Mouse (Mus musculus): Measurements from ENCODE around the gene Cd3eap. TPM values are rescaled to one million over a fixed set of nuclear protein-coding genes. Genes with fewer than 3 reads are reported as not detected.

Gene Cd3eap
- polyA plus RNA-seq, 1 experiment from 2014 or later: 23.9 TPM

DNA sequence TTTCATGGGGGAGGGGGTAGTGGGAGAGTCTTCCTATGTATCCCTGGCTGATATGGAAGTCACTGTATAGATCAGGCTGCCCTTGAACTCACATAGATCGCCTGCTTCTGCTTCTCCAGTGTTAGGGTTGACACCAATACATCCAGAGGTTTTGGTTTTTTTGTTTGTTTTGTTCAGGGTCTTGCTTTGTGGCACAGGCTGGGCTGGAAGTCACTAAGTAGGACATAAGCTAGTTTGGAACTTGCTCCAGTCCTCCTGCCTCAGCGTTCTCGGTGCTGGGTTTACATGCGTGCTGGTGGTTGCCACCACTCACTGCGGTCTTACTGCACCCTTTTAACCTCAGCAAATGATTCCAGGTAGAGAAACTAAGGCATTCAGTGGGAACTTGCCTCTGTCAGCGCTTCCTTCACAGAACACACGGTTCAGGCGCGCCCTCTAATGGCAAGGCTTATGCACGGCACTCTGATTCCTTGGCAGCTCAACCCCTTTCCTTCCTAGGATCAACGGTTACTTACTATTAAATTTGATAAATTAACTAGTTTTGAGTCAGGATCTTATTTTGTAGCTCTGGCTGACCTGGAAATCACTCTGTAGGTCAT lies 16.0 kb downstream of the Cd3eap start:
- H3K36me3 ChIP-seq (ENCODE audit: control insufficient read depth, insufficient read depth, low read length): peaks cover 7% of the 10 kb centered on the region
- no peak for ATAC-seq (replicated peaks; ENCODE audit: low FRiP score, low TSS enrichment, low read depth)
- H3K4me1 ChIP-seq (replicated peaks; ENCODE audit: control insufficient read depth, insufficient read depth, low read length): peaks cover 24% of the 10 kb centered on the region
- H3K4me2 ChIP-seq (ENCODE audit: low read length): no peak overlapping the region; the same call in 1 of the 2 replicates
- no peak overlapping the region for H3K9ac ChIP-seq (ENCODE audit: low read length)
- no peak overlapping the region for H3K4me3 ChIP-seq (ENCODE audit: low read depth, low read length)
- 0% methylated on average over 11 of the region's 11 CpGs for WGBS
- H3K27me3 ChIP-seq (replicated peaks; ENCODE audit: control insufficient read depth, insufficient read depth, low read length): 0 out of 2 replicates have a peak, but pooled peaks cover 11% of the 10 kb centered on the region
- no peaks in the 10 kb centered on the region for H3K9me3 ChIP-seq (ENCODE audit: control insufficient read depth, low read length)
- peak; percentile 91 for DNase-seq (ENCODE audit: low spot score)
- no peak overlapping the region for H3K27ac ChIP-seq (ENCODE audit: low read depth)

DNA sequence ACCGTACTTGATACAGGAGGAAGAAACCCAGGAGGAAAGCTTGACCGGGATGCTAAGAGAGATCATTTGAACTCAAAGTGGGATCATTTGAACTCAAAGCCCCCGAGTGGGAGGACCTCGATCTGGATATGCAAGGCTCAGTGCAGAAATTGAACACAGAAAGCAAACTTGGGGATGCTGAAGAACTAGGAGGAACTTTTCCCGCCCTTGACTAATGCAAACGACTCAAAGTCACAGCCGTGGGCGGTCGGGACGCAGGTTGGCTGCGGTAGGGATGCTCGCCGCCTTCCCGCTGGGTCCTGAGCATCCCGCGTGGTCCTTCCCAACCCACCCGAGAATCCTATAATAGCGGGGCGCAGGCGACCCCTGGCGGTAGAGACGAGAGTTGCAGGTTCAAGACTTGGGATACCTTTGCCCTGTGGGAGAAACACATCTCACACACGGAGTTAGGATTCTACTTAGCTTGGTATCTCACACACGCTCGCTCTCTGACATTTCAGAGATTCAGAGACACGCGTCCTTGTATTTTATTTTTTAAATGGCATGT lies 16.7 kb downstream of the Cd3eap start:
- DNase-seq (ENCODE audit: low spot score) (peak; percentile 98), ATAC-seq (replicated peaks; ENCODE audit: low FRiP score, low TSS enrichment, low read depth) (0 out of 2 replicates have a peak, but pooled peaks have one; percentile 4)
- Histone ChIP-seq H3K4me2 (ENCODE audit: low read length) (peak overlapping the region; percentile 72), H3K36me3 (ENCODE audit: control insufficient read depth, insufficient read depth, low read length) (0 out of 2 replicates have a peak, but pooled peaks cover 1% of the 10 kb centered on the region), H3K4me1 (replicated peaks; ENCODE audit: control insufficient read depth, insufficient read depth, low read length) (peaks cover 24% of the 10 kb centered on the region), H3K9ac (ENCODE audit: low read length) (peak overlapping the region; percentile 45), H3K9me3 (ENCODE audit: control insufficient read depth, low read length) (no peaks in the 10 kb centered on the region), H3K4me3 (ENCODE audit: low read depth, low read length) (peak overlapping the region; percentile 41), H3K27me3 (replicated peaks; ENCODE audit: control insufficient read depth, insufficient read depth, low read length) (0 out of 2 replicates have a peak, but pooled peaks cover 11% of the 10 kb centered on the region), H3K27ac (ENCODE audit: low read depth) (0 out of 2 replicates have a peak overlapping the region, but pooled peaks have one; percentile 5)
- 1% methylated on average over 27 of the region's 27 CpGs for WGBS

- Histone ChIP-seq H3K4me2 (ENCODE audit: low read length) (peak overlapping the region; percentile 72), H3K9me3 (ENCODE audit: control insufficient read depth, low read length) (no peaks in the 10 kb centered on the region), H3K4me3 (ENCODE audit: low read depth, low read length) (peak overlapping the region; percentile 41), H3K9ac (ENCODE audit: low read length) (peak overlapping the region; percentile 45), H3K27me3 (replicated peaks; ENCODE audit: control insufficient read depth, insufficient read depth, low read length) (0 out of 2 replicates have a peak, but pooled peaks cover 11% of the 10 kb centered on the region), H3K27ac (ENCODE audit: low read depth) (peak overlapping the region; percentile 5; the same call in 1 of the 2 replicates), H3K4me1 (replicated peaks; ENCODE audit: control insufficient read depth, insufficient read depth, low read length) (peaks cover 24% of the 10 kb centered on the region), H3K36me3 (ENCODE audit: control insufficient read depth, insufficient read depth, low read length) (no peaks in the 10 kb centered on the region)
- WGBS: under 1% methylated on average over 41 of the region's 41 CpGs
- ATAC-seq (replicated peaks; ENCODE audit: low FRiP score, low TSS enrichment, low read depth): no peak; the same call in 1 of the 2 replicates
- DNase-seq (ENCODE audit: low spot score): peak; percentile 68
Measured at GRCm38 (mm10) chr7:19341761-19342409, 17.4 kb downstream of the Cd3eap start.

DNA sequence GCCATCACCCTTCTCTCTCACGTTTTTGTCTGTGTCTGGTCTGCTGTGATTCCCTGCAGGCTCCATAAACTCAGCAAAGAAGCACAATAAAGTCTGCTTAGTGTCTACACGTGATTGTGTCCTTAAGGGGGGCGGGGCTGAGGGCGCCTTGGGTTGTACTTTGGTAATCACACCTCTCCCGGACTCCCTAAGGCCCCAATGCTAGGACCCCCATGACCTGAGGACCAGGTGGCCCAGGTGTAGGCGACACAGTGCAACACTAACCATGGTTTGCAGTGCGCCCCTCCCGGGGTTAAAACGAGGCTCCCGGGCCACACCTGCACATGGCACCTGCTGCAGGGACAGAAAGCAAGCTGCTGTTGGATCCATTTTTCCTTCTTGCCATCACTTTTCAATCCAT lies 18.0 kb downstream of the Cd3eap start:
- ATAC-seq (replicated peaks; ENCODE audit: low FRiP score, low TSS enrichment, low read depth): no peak
- 21% methylated on average over 10 of the region's 10 CpGs for WGBS

DNA sequence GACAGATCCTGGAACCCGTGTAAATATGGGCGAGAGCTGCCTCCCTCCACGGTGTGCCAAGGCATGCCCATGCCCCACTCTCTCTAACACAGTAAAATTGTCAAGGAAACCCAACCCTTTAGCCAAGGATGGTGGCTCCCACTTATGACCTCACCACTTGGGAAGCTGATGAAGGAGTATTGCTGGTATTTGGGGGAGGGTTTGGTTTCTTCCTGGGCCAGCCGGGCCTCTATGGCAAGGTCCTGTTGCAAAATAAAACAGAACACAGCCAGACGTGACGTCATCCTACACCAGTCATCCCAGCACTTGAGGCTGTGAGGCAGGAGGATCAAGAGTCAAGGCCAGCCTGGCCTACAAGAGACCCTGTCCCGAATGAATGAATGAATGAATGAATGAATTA lies 20.7 kb downstream of the Cd3eap start:
- WGBS: 54% methylated on average over 7 of the region's 7 CpGs
- peaks cover 12% of the 10 kb centered on the region for H3K4me1 ChIP-seq (replicated peaks; ENCODE audit: control insufficient read depth, insufficient read depth, low read length)
- H3K4me3 ChIP-seq (ENCODE audit: low read depth, low read length): no peak overlapping the region
- no peaks in the 10 kb centered on the region for H3K9me3 ChIP-seq (ENCODE audit: control insufficient read depth, low read length)
- ATAC-seq (replicated peaks; ENCODE audit: low FRiP score, low TSS enrichment, low read depth) (no peak), DNase-seq (ENCODE audit: low spot score) (no peak)
- H3K27me3 ChIP-seq (replicated peaks; ENCODE audit: control insufficient read depth, insufficient read depth, low read length): 0 out of 2 replicates have a peak, but pooled peaks cover 11% of the 10 kb centered on the region
- no peak overlapping the region for H3K4me2 ChIP-seq (ENCODE audit: low read length)
- no peak overlapping the region for H3K9ac ChIP-seq (ENCODE audit: low read length)
- no peak overlapping the region for H3K27ac ChIP-seq (ENCODE audit: low read depth)
- H3K36me3 ChIP-seq (ENCODE audit: control insufficient read depth, insufficient read depth, low read length): no peaks in the 10 kb centered on the region

More for the DNA sequence above, 18.0 kb downstream of the Cd3eap start:
- Histone ChIP-seq H3K4me3 (ENCODE audit: low read depth, low read length) (peak overlapping the region; percentile 41), H3K9me3 (ENCODE audit: control insufficient read depth, low read length) (no peaks in the 10 kb centered on the region), H3K36me3 (ENCODE audit: control insufficient read depth, insufficient read depth, low read length) (no peaks in the 10 kb centered on the region), H3K27ac (ENCODE audit: low read depth) (peak overlapping the region; percentile 5; the same call in 1 of the 2 replicates), H3K4me1 (replicated peaks; ENCODE audit: control insufficient read depth, insufficient read depth, low read length) (peaks cover 24% of the 10 kb centered on the region), H3K4me2 (ENCODE audit: low read length) (peak overlapping the region; percentile 72), H3K27me3 (replicated peaks; ENCODE audit: control insufficient read depth, insufficient read depth, low read length) (0 out of 2 replicates have a peak, but pooled peaks cover 11% of the 10 kb centered on the region), H3K9ac (ENCODE audit: low read length) (no peak overlapping the region; the same call in 1 of the 2 replicates)
- no peak for DNase-seq (ENCODE audit: low spot score)

GRCm38 (mm10) chr7:19338060-19338459 lies 21.2 kb downstream of the Cd3eap start:
- Histone ChIP-seq H3K9me3 (ENCODE audit: control insufficient read depth, low read length) (no peaks in the 10 kb centered on the region), H3K4me1 (replicated peaks; ENCODE audit: control insufficient read depth, insufficient read depth, low read length) (peaks cover 12% of the 10 kb centered on the region), H3K4me2 (ENCODE audit: low read length) (no peak overlapping the region), H3K27ac (ENCODE audit: low read depth) (no peak overlapping the region), H3K9ac (ENCODE audit: low read length) (no peak overlapping the region), H3K27me3 (replicated peaks; ENCODE audit: control insufficient read depth, insufficient read depth, low read length) (0 out of 2 replicates have a peak, but pooled peaks cover 11% of the 10 kb centered on the region), H3K4me3 (ENCODE audit: low read depth, low read length) (no peak overlapping the region), H3K36me3 (ENCODE audit: control insufficient read depth, insufficient read depth, low read length) (no peaks in the 10 kb centered on the region)
- DNase-seq (ENCODE audit: low spot score): no peak
- ATAC-seq (replicated peaks; ENCODE audit: low FRiP score, low TSS enrichment, low read depth): no peak
- 52% methylated on average over 2 of the region's 2 CpGs for WGBS

- no peak for ATAC-seq (replicated peaks; ENCODE audit: low FRiP score, low TSS enrichment, low read depth)
- no peaks in the 10 kb centered on the region for H3K36me3 ChIP-seq (ENCODE audit: control insufficient read depth, insufficient read depth, low read length)
Measured at GRCm38 (mm10) chr7:19337122-19337521, 22.2 kb downstream of the Cd3eap start.

DNA sequence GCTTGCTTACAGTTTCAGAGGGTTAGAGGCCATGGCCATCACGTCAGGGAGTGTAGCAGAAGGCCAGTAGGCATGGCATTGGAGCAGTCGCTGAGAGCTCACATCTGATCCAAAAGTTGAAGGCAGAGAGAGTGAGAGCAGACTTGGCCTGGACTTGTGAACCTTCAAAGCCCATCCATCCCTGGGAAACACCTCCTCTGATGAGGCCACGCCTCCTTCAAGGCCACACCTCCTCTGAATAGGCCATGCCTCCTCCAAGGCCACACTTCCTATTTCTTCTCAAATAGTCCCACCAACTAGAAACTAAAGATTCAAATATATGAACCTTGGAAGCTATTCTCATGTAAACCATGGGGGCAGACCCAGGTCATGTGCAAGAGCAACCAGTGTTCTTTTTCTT lies 23.7 kb downstream of the Cd3eap start:
- 38% methylated on average over 3 of the region's 3 CpGs for WGBS
- no peak for DNase-seq (ENCODE audit: low spot score)

More at GRCm38 (mm10) chr7:19337122-19337521, 22.2 kb downstream of the Cd3eap start:
- Histone ChIP-seq H3K27ac (ENCODE audit: low read depth) (no peak overlapping the region), H3K4me1 (replicated peaks; ENCODE audit: control insufficient read depth, insufficient read depth, low read length) (peaks cover 12% of the 10 kb centered on the region), H3K9ac (ENCODE audit: low read length) (no peak overlapping the region), H3K4me2 (ENCODE audit: low read length) (no peak overlapping the region), H3K9me3 (ENCODE audit: control insufficient read depth, low read length) (no peaks in the 10 kb centered on the region), H3K4me3 (ENCODE audit: low read depth, low read length) (no peak overlapping the region), H3K27me3 (replicated peaks; ENCODE audit: control insufficient read depth, insufficient read depth, low read length) (0 out of 2 replicates have a peak, but pooled peaks cover 11% of the 10 kb centered on the region)
- WGBS: 55% methylated on average over 10 of the region's 10 CpGs
- no peak for DNase-seq (ENCODE audit: low spot score)

More for the DNA sequence above, 23.7 kb downstream of the Cd3eap start:
- Histone ChIP-seq H3K27me3 (replicated peaks; ENCODE audit: control insufficient read depth, insufficient read depth, low read length) (no peaks in the 10 kb centered on the region), H3K9me3 (ENCODE audit: control insufficient read depth, low read length) (no peaks in the 10 kb centered on the region), H3K4me1 (replicated peaks; ENCODE audit: control insufficient read depth, insufficient read depth, low read length) (no peaks in the 10 kb centered on the region; the same call in 1 of the 2 replicates), H3K36me3 (ENCODE audit: control insufficient read depth, insufficient read depth, low read length) (no peaks in the 10 kb centered on the region), H3K4me3 (ENCODE audit: low read depth, low read length) (no peak overlapping the region), H3K9ac (ENCODE audit: low read length) (no peak overlapping the region), H3K4me2 (ENCODE audit: low read length) (no peak overlapping the region), H3K27ac (ENCODE audit: low read depth) (no peak overlapping the region)
- ATAC-seq (replicated peaks; ENCODE audit: low FRiP score, low TSS enrichment, low read depth): no peak
